Mouse (Mus musculus): Measurements from ENCODE around the gene Susd6. TPM values are rescaled to one million over a fixed set of nuclear protein-coding genes. Genes with fewer than 3 reads are reported as not detected.
A peak's percentile ranks its signal among the peaks of the same experiment; 100 is the strongest.

Susd6 gene
- polyA plus RNA-seq (2012; rRNA removed) = 20.7 and 22.9 TPM in 2 replicates

GRCm38 (mm10) chr12:80789849-80790694, at the start of gene Susd6:
Gene Susd6 (plus strand): TSS chr12:80790510.
- DNase-seq (ENCODE audit: extremely low spot score in 1 of 2, low spot score in 1 of 2) = peak; percentile 96 to 99

GRCm38 (mm10) chr12:80744614-80745013, 45.7 kb upstream of the Susd6 start:
- DNase-seq (ENCODE audit: extremely low spot score in 1 of 2, low spot score in 1 of 2) = no peak

GRCm38 (mm10) chr12:80746031-80746813, 44.1 kb upstream of the Susd6 start:
- DNase-seq (ENCODE audit: extremely low spot score in 1 of 2, low spot score in 1 of 2) = no peak

GRCm38 (mm10) chr12:80751556-80751955, 38.8 kb upstream of the Susd6 start:
- DNase-seq (ENCODE audit: extremely low spot score in 1 of 2, low spot score in 1 of 2) = peak in 1 of 2 experiments; percentile 48

GRCm38 (mm10) chr12:80757751-80758558, 32.4 kb upstream of the Susd6 start:
- no peak for DNase-seq (ENCODE audit: extremely low spot score in 1 of 2, low spot score in 1 of 2)

- DNase-seq (ENCODE audit: extremely low spot score in 1 of 2, low spot score in 1 of 2) = no peak
Measured at GRCm38 (mm10) chr12:80758559-80759386, 31.5 kb upstream of the Susd6 start.

- no peak for DNase-seq (ENCODE audit: extremely low spot score in 1 of 2, low spot score in 1 of 2)
Measured at GRCm38 (mm10) chr12:80759387-80759712, 31.0 kb upstream of the Susd6 start.

- peak in 1 of 2 experiments; percentile 50 for DNase-seq (ENCODE audit: extremely low spot score in 1 of 2, low spot score in 1 of 2)
Measured at GRCm38 (mm10) chr12:80759713-80760395, 30.5 kb upstream of the Susd6 start.

- peak; percentile 86 to 93 for DNase-seq (ENCODE audit: extremely low spot score in 1 of 2, low spot score in 1 of 2)
Measured at GRCm38 (mm10) chr12:80760396-80760801, 29.9 kb upstream of the Susd6 start, which contains the start of gene Ccdc177. Gene Ccdc177 (minus strand): TSS chr12:80760687.

- DNase-seq (ENCODE audit: extremely low spot score in 1 of 2, low spot score in 1 of 2) = no peak
Measured at GRCm38 (mm10) chr12:80762982-80763381, 27.3 kb upstream of the Susd6 start.

GRCm38 (mm10) chr12:80764116-80764515, 26.2 kb upstream of the Susd6 start:
- DNase-seq (ENCODE audit: extremely low spot score in 1 of 2, low spot score in 1 of 2) = no peak

- DNase-seq (ENCODE audit: extremely low spot score in 1 of 2, low spot score in 1 of 2) = peak in 1 of 2 experiments; percentile 83
Measured at GRCm38 (mm10) chr12:80769697-80770096, 20.6 kb upstream of the Susd6 start.

- DNase-seq (ENCODE audit: extremely low spot score in 1 of 2, low spot score in 1 of 2) = no peak
Measured at GRCm38 (mm10) chr12:80774786-80775185, 15.5 kb upstream of the Susd6 start.

GRCm38 (mm10) chr12:80776046-80776634, 14.2 kb upstream of the Susd6 start:
- no peak for DNase-seq (ENCODE audit: extremely low spot score in 1 of 2, low spot score in 1 of 2)

GRCm38 (mm10) chr12:80778188-80778936, 11.9 kb upstream of the Susd6 start:
- DNase-seq (ENCODE audit: extremely low spot score in 1 of 2, low spot score in 1 of 2) = no peak

GRCm38 (mm10) chr12:80779760-80780159, 10.6 kb upstream of the Susd6 start:
- DNase-seq (ENCODE audit: extremely low spot score in 1 of 2, low spot score in 1 of 2) = no peak

- DNase-seq (ENCODE audit: extremely low spot score in 1 of 2, low spot score in 1 of 2) = no peak
Measured at GRCm38 (mm10) chr12:80782190-80782589, 8.1 kb upstream of the Susd6 start.

- DNase-seq (ENCODE audit: extremely low spot score in 1 of 2, low spot score in 1 of 2) = no peak
Measured at GRCm38 (mm10) chr12:80782892-80783291, 7.4 kb upstream of the Susd6 start.

All from frontal cortex, adult 2 months (tissue).